13 mouse cellular contexts compared by ENCODE assay signal in the genomic region with DNA sequence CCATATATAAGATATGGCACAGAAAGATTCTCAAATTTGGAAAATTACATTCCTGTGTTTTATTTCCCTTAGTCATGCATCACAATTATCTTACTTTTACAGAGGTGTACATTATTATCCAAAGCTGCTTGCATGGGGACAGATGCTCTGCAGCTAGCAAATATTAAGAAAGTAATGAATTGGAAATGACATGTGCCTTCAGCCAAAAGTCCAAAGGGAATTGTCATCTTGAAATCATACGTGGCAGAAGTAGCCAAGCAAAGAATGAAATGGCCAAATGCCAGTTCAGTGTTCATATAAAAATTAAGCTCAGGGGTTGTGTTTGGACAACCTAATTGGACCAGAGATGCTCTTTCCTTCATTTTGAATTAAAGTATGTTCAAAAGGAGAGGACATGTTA.
"Had no signal": no experiment of that assay in that cellular context is flagged by ENCODE, and none has a peak within 500 bp of the region (broad histone marks: within the 10 kb centered on the region; RNA-seq: fewer than 3 reads in every experiment).

No protein-coding gene starts in this region.

- H3K9ac ChIP-seq: liver, embryonic 15.5 days; stomach, embryonic 15.5 days had no signal

- H3K4me3 ChIP-seq: layer of hippocampus, adult 2 months; limb, embryonic 10.5 days; liver, embryonic 15.5 days; stomach, embryonic 15.5 days had no signal

- H3K4me1 ChIP-seq: limb, embryonic 10.5 days; liver, embryonic 15.5 days; stomach, embryonic 15.5 days had no signal

- H3K4me2 ChIP-seq: liver, embryonic 11.5 days; liver, embryonic 15.5 days; stomach, embryonic 15.5 days had no signal

- DNase-seq: kidney, postnatal 10 days; kidney, postnatal 4 days; lung, adult 2 months; lung, postnatal 36 days; thymus, adult 2 months; thymus, postnatal 25 days had no signal

- H3K27me3 ChIP-seq: liver, embryonic 15.5 days; stomach, embryonic 15.5 days had no signal

- H3K9me3 ChIP-seq: limb, embryonic 10.5 days; liver, embryonic 15.5 days; stomach, embryonic 15.5 days had no signal

- ATAC-seq: lung, postnatal 0 days; midbrain, embryonic 16.5 days had no signal

- H3K36me3 ChIP-seq: limb, embryonic 10.5 days; liver, embryonic 15.5 days; stomach, embryonic 15.5 days had no signal

- H3K27ac ChIP-seq: layer of hippocampus, adult 2 months; limb, embryonic 10.5 days; liver, embryonic 15.5 days; stomach, embryonic 15.5 days had no signal
